Mouse (Mus musculus): ENCODE data around the gene Lingo1.

DNA sequence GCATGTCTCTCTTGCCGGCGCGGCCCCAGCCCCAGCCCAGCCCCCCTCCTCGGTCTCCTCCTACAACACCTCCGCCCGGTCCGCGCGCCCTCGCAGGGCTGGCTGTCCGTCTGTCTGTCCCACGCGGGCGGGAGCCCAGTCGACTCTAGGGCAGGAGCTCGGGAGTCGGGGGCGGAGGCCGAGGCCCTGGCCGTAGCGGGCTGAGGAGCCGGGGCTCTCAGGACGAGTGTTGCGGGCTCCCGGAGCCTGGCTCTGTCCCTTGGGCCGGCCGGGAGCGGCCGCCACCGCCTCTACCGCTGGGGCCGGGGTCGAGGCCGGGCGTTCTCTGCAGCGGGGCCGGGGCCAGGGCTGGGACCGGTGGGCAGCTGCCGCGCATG, 161.2 kb downstream of the Lingo1 start:
- TF ChIP-seq GATA1 (IDR thresholded peaks at IDR 0.05; ENCODE audit: low read length): no peak
- TF ChIP-seq TAL1 (IDR thresholded peaks at IDR 0.05; ENCODE audit: low read length): no peak

All from erythroblast, embryonic 14.5 days (primary cell).